Mouse (Mus musculus) frontal cortex, adult 2 months (tissue): ENCODE results near the gene Zbtb7a. TPM values are rescaled to one million over a fixed set of nuclear protein-coding genes. Genes with fewer than 3 reads are reported as not detected.

Source experiments
- polyA plus RNA-seq: library from polyadenylated mRNA; depleted of rRNA; stranded (reverse); fragments of >200 nt; gene quantifications from 2 replicates; pipeline ENCODE4 v1.2.3, GENCODE M21; 2012; rRNA removed

Gene Zbtb7a
- polyA plus RNA-seq, 1 experiment, result 46.0 TPM

Other genes with a start within 250 kb of the Zbtb7a start
- gene Timm13, start 234.3 kb upstream of the Zbtb7a start, polyA plus RNA-seq, result 192 and 231 TPM in 2 replicates
- 24.3 and 25.9 TPM in 2 replicates for gene Lmnb2, start 217.0 kb upstream of the Zbtb7a start, polyA plus RNA-seq
- 20.7 and 26.0 TPM in 2 replicates for gene Gadd45b, start 205.1 kb upstream of the Zbtb7a start, polyA plus RNA-seq
- gene Gng7, start 120.3 kb upstream of the Zbtb7a start, polyA plus RNA-seq, result 80.8 and 101 TPM in 2 replicates
- gene Diras1, start 109.6 kb upstream of the Zbtb7a start, polyA plus RNA-seq, result 79.6 and 82.1 TPM in 2 replicates
- gene Slc39a3, start 97.8 kb upstream of the Zbtb7a start, polyA plus RNA-seq, result 67.1 and 70.1 TPM in 2 replicates
- 207 and 208 TPM in 2 replicates for gene Sgta, start 75.0 kb upstream of the Zbtb7a start, polyA plus RNA-seq
- 60.8 and 63.1 TPM in 2 replicates for gene Thop1, start 65.2 kb upstream of the Zbtb7a start, polyA plus RNA-seq
- 0.44 and 0.63 TPM in 2 replicates for gene Creb3l3, start 36.3 kb upstream of the Zbtb7a start, polyA plus RNA-seq
- gene Map2k2, start 29.3 kb upstream of the Zbtb7a start, polyA plus RNA-seq, result 189 and 202 TPM in 2 replicates
- 25.7 and 27.4 TPM in 2 replicates for gene Pias4, start 32.7 kb downstream of the Zbtb7a start, polyA plus RNA-seq
- 1,035 and 1,113 TPM in 2 replicates for gene Eef2, start 41.4 kb downstream of the Zbtb7a start, polyA plus RNA-seq
- gene Dapk3, start 47.8 kb downstream of the Zbtb7a start, polyA plus RNA-seq, result 75.3 and 76.8 TPM in 2 replicates
- not detected in 2 replicates for gene 4930442H23Rik, start 48.6 kb downstream of the Zbtb7a start, polyA plus RNA-seq
- 0.18 and 0.23 TPM in 2 replicates for gene Nmrk2, start 66.8 kb downstream of the Zbtb7a start, polyA plus RNA-seq
- 164 and 168 TPM in 2 replicates for gene Atcay, start 95.6 kb downstream of the Zbtb7a start, polyA plus RNA-seq
- gene Zfr2, start 97.9 kb downstream of the Zbtb7a start, polyA plus RNA-seq, result 89.1 and 95.9 TPM in 2 replicates
- gene Matk, start 117.7 kb downstream of the Zbtb7a start, polyA plus RNA-seq, result 365 and 385 TPM in 2 replicates
- 51.7 and 57.4 TPM in 2 replicates for gene Mrpl54, start 131.7 kb downstream of the Zbtb7a start, polyA plus RNA-seq
- gene Apba3, start 131.7 kb downstream of the Zbtb7a start, polyA plus RNA-seq, result 46.9 and 49.1 TPM in 2 replicates
- gene Tjp3, start 156.4 kb downstream of the Zbtb7a start, polyA plus RNA-seq, result 0.34 and 0.46 TPM in 2 replicates
- 326 and 360 TPM in 2 replicates for gene Pip5k1c, start 157.7 kb downstream of the Zbtb7a start, polyA plus RNA-seq
- gene Cactin, start 185.9 kb downstream of the Zbtb7a start, polyA plus RNA-seq, result 31.5 and 31.9 TPM in 2 replicates
- 2.3 and 3.3 TPM in 2 replicates for gene Tbxa2r, start 193.5 kb downstream of the Zbtb7a start, polyA plus RNA-seq
- gene Gipc3, start 208.0 kb downstream of the Zbtb7a start, polyA plus RNA-seq, result 0.96 and 1.1 TPM in 2 replicates
- gene Hmg20b, start 215.3 kb downstream of the Zbtb7a start, polyA plus RNA-seq, result 36.3 and 40.8 TPM in 2 replicates
- gene Mfsd12, start 222.3 kb downstream of the Zbtb7a start, polyA plus RNA-seq, result 27.5 and 29.5 TPM in 2 replicates
- 0.67 and 0.68 TPM in 2 replicates for gene 4930404N11Rik, start 230.6 kb downstream of the Zbtb7a start, polyA plus RNA-seq
- gene Fzr1, start 243.3 kb downstream of the Zbtb7a start, polyA plus RNA-seq, result 66.9 and 71.6 TPM in 2 replicates
- gene Dohh, start 249.2 kb downstream of the Zbtb7a start, polyA plus RNA-seq, result 92.2 and 105 TPM in 2 replicates
- 6.9 and 8.9 TPM in 2 replicates for gene Gm48551, start 249.2 kb downstream of the Zbtb7a start, polyA plus RNA-seq